Mouse (Mus musculus): ENCODE results near the gene Mrpl51.

GRCm38 (mm10) chr6:125159773-125160557 lies 31.6 kb upstream of the Mrpl51 start:
- TF ChIP-seq CTCF (IDR thresholded peaks at IDR 0.05; ENCODE audit: low read depth, low read length) (no peak), POLR2A (IDR thresholded peaks at IDR 0.05; ENCODE audit: extremely low read depth, insufficient read depth, low read length) (no peak)

All from liver, adult 2 months (tissue).